Mouse (Mus musculus) lung, postnatal 0 days (tissue): ENCODE measurements at regions not wholly inside any gene's neighbourhood (a gene's known extent, or its start where the extent isn't known, plus 50 kb on each side); places are given as distances from the start of the nearest gene placed in this dataset.

ENCODE experiments used
- CTCF ChIP-seq: IDR thresholded peaks from 2 replicates; pipeline ENCODE4 v1.5.1; 2016; ENCODE audit warnings: antibody characterized with exemption, mild to moderate bottlenecking
- EP300 ChIP-seq: IDR thresholded peaks from 2 replicates; pipeline ENCODE4 v1.6.1; 2016; ENCODE audit warnings: antibody characterized with exemption, mild to moderate bottlenecking, control low read depth

DNA sequence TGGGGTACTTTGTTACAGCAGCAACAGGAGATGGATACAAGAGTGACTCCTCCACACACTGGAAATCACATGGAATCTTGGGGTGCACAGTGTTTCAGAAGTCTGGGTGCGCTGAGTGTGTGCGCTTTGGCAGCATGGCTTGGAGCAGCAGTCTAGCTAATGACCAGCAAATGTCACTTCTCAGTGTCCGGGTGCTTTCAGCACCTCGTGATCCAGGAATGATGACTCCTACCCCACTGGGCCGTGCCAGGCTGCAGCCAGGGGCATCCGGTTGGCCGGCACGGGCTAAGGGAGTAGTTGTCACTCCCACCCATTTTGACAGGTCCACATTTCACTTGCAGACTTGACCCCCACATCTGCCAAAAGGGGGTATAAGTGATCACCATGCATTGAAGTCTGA, 264.3 kb downstream of the Rps24 start:
- no peak for TF ChIP-seq CTCF
- no peak for TF ChIP-seq EP300
